Mouse (Mus musculus): ENCODE measurements around the gene Emilin2.

DNA sequence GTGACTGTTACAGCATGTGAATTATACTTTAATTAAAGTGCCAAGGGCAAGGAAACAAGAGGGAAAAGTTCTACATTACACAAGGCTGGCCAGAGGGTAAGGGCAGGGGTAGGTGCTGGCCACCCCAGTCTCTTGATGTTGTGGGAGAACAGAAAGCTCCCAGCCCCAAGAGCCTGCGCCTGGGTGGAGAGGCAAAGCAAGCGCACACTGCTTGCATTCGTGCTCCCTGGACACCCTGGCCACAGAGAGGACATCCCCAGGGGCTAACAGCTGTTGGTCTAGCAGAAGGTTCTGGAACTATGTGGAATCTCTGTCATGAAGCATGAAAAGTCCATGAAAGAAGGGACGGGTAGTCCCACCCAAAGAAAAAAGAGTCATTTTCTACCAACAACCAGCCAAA is 5.1 kb downstream of the Emilin2 start:
- no peak for TF ChIP-seq EP300 (IDR thresholded peaks at IDR 0.05; ENCODE audit: low read depth)
- TF ChIP-seq CTCF (IDR thresholded peaks at IDR 0.05; ENCODE audit: low read depth), result no peak

Data from liver, postnatal 0 days (tissue).